Mouse (Mus musculus) CH12.LX (cell line): Measurements from ENCODE around the gene Rel. TPM values are rescaled to one million over a fixed set of nuclear protein-coding genes. Genes with fewer than 3 reads are reported as not detected.

ENCODE experiments used
- DNase-seq: peaks from one replicate; pipeline ENCODE4 v3.0.0-alpha.2; 2013; ENCODE audit errors: extremely low read depth
- H3K27ac ChIP-seq: 2 replicates; pipeline ENCODE4 v1.5.1; 2012; ENCODE audit warnings: low read depth, mild to moderate bottlenecking, control low read depth, moderate library complexity; ENCODE audit not compliant: insufficient read depth
- H3K27me3 ChIP-seq: replicated peaks from 2 replicates; pipeline ENCODE3; 2012; ENCODE audit warnings: inconsistent platforms
- H3K36me3 ChIP-seq, 2 experiments: replicated peaks in 1 of 2; 2 replicates each; pipeline versions ENCODE3 to v1.6.1; 2012; ENCODE audit warnings: inconsistent platforms in 1 of 2, low read length in 1 of 2, mild to moderate bottlenecking in 1 of 2, mixed read lengths in 1 of 2, moderate library complexity in 1 of 2; ENCODE audit not compliant: control insufficient read depth in 1 of 2, insufficient read depth in 1 of 2
- H3K4me1 ChIP-seq, 2 experiments: 2 replicates each; pipeline ENCODE4 v1.6.1; 2012; ENCODE audit warnings: inconsistent platforms in 1 of 2, moderate library complexity in 1 of 2; ENCODE audit not compliant: insufficient read depth in 2 of 2, control insufficient read depth in 1 of 2
- H3K4me2 ChIP-seq: 2 replicates; pipeline ENCODE4 v1.6.1; 2012; ENCODE audit warnings: low read depth, mild to moderate bottlenecking, control low read depth; ENCODE audit not compliant: poor library complexity, insufficient read depth, severe bottlenecking
- H3K4me3 ChIP-seq, 3 experiments: fragments of 150-350 bp in 1 of 3; sonication (generic) in 1 of 3; replicated peaks in 1 of 3; 2 replicates each; pipeline versions ENCODE3 to v1.5.1; 2011 to 2012; ENCODE audit warnings: low read depth in 2 of 3, low read length in 2 of 3, mild to moderate bottlenecking in 2 of 3, moderate library complexity in 2 of 3, control low read depth in 1 of 3, improper control_type of control experiment in 1 of 3, inconsistent platforms in 1 of 3, mixed read lengths in 1 of 3; ENCODE audit not compliant: poor library complexity in 1 of 3
- H3K79me2 ChIP-seq: replicated peaks from 2 replicates; pipeline ENCODE4 v1.6.1; 2012; ENCODE audit warnings: mild to moderate bottlenecking, moderate library complexity; ENCODE audit not compliant: control insufficient read depth, poor library complexity, insufficient read depth, severe bottlenecking; ENCODE audit errors: extremely low read depth
- H3K9ac ChIP-seq: 2 replicates; pipeline ENCODE4 v1.6.1; 2012; ENCODE audit warnings: low read depth, mild to moderate bottlenecking, control low read depth, moderate library complexity; ENCODE audit not compliant: insufficient read depth
- H3K9me3 ChIP-seq: replicated peaks from 2 replicates; pipeline ENCODE3; 2012; ENCODE audit warnings: low read length, inconsistent platforms, mixed read lengths
- CHD1 ChIP-seq: IDR thresholded peaks from 2 replicates; pipeline ENCODE4 v1.6.1; 2012; ENCODE audit warnings: low read depth, low read length, improper control_type of control experiment, inconsistent platforms
- CHD2 ChIP-seq: IDR thresholded peaks from 2 replicates; pipeline ENCODE4 v1.6.1; 2011; ENCODE audit warnings: low read length, improper control_type of control experiment
- ELF1 ChIP-seq: IDR thresholded peaks from 2 replicates; pipeline ENCODE4 v1.6.1; 2014; ENCODE audit warnings: low read depth, mild to moderate bottlenecking, inconsistent platforms, low read length, improper control_type of control experiment
- GABPA ChIP-seq: IDR thresholded peaks from 2 replicates; pipeline ENCODE4 v1.6.1; 2012; ENCODE audit warnings: low read depth, low read length, improper control_type of control experiment, inconsistent platforms; ENCODE audit not compliant: insufficient replicate concordance
- HCFC1 ChIP-seq: IDR thresholded peaks from 2 replicates; pipeline ENCODE4 v1.6.1; 2012; ENCODE audit warnings: low read depth, mild to moderate bottlenecking, inconsistent platforms, low read length, improper control_type of control experiment
- JUN ChIP-seq: IDR thresholded peaks from 2 replicates; pipeline ENCODE4 v1.6.1; 2011; ENCODE audit warnings: low read depth, mild to moderate bottlenecking, low read length, improper control_type of control experiment, moderate library complexity; ENCODE audit not compliant: insufficient read depth
- JUND ChIP-seq: conservative IDR thresholded peaks from 2 replicates; pipeline ENCODE4 v1.6.1; 2011; ENCODE audit warnings: low read depth, low read length, improper control_type of control experiment
- MAFK ChIP-seq: IDR thresholded peaks from 2 replicates; pipeline ENCODE4 v1.6.1; 2011; ENCODE audit warnings: low read length, improper control_type of control experiment; ENCODE audit not compliant: insufficient replicate concordance
- MAX ChIP-seq: IDR thresholded peaks from 2 replicates; pipeline ENCODE4 v1.6.1; 2011; ENCODE audit warnings: low read length, improper control_type of control experiment
- MEF2A ChIP-seq: IDR thresholded peaks from 2 replicates; pipeline ENCODE4 v1.6.1; 2014; ENCODE audit warnings: low read depth, mild to moderate bottlenecking, inconsistent platforms, low read length, improper control_type of control experiment, borderline replicate concordance
- MXI1 ChIP-seq: IDR thresholded peaks from 2 replicates; pipeline ENCODE4 v1.6.1; 2011; ENCODE audit warnings: mild to moderate bottlenecking, low read depth, low read length, improper control_type of control experiment
- MYC ChIP-seq: IDR thresholded peaks from 2 replicates; pipeline ENCODE4 v1.6.1; 2011; ENCODE audit warnings: low read depth, mild to moderate bottlenecking, improper control_type of control experiment, low read length
- NRF1 ChIP-seq: IDR thresholded peaks from 2 replicates; pipeline ENCODE4 v1.6.1; 2014; ENCODE audit warnings: low read depth, mild to moderate bottlenecking, inconsistent platforms, low read length, improper control_type of control experiment, moderate library complexity
- POLR2A ChIP-seq: IDR thresholded peaks from 2 replicates; pipeline ENCODE4 v1.6.1; 2011; ENCODE audit warnings: low read depth, mild to moderate bottlenecking, improper control_type of control experiment, low read length
- POLR2AphosphoS2 ChIP-seq: IDR thresholded peaks from 2 replicates; pipeline ENCODE4 v1.6.1; 2011; ENCODE audit warnings: low read depth, low read length, improper control_type of control experiment
- SMC3 ChIP-seq: IDR thresholded peaks from 2 replicates; pipeline ENCODE4 v1.6.1; 2011; ENCODE audit warnings: low read depth, low read length, improper control_type of control experiment
- TCF12 ChIP-seq: IDR thresholded peaks from 2 replicates; pipeline ENCODE4 v1.6.1; 2014; ENCODE audit warnings: low read depth, mild to moderate bottlenecking, inconsistent platforms, low read length, improper control_type of control experiment
- USF2 ChIP-seq: conservative IDR thresholded peaks from 2 replicates; pipeline ENCODE4 v1.6.1; 2011; ENCODE audit warnings: low read depth, low read length, improper control_type of control experiment
- ZMIZ1 ChIP-seq: IDR thresholded peaks from 2 replicates; pipeline ENCODE4 v1.6.1; 2012; ENCODE audit warnings: low read depth, mild to moderate bottlenecking, inconsistent platforms, low read length, improper control_type of control experiment
- ZNF384 ChIP-seq: IDR thresholded peaks from 2 replicates; pipeline ENCODE4 v1.6.1; 2012; ENCODE audit warnings: low read depth, low read length, improper control_type of control experiment, inconsistent platforms
- dilution Hi-C: fragments of 300-500 bp; cut with MboI; formaldehyde crosslinking; loops from 2 replicates; pipeline ENCODE4 v1.14.3; 2020; ENCODE audit warnings: low sequenced_read_pairs; ENCODE audit not compliant: extremely low pct_unique_long_range_greater_than_20kb, extremely low pct_ligation_motif_present
- in situ Hi-C: fragments of 300-500 bp; cut with MboI; formaldehyde crosslinking; loops from 3 replicates; pipeline ENCODE4 v1.14.3; 2019; ENCODE audit warnings: low sequenced_read_pairs, low pct_ligation_motif_present, low pct_unique_long_range_greater_than_20kb, mixed read lengths
- polyA plus RNA-seq: library from polyadenylated mRNA; unstranded; fragments of >175 nt; gene quantifications from 2 replicates; pipeline ENCODE4 v1.2.1, GENCODE M21; 2012; ENCODE audit warnings: low read depth; ENCODE audit not compliant: insufficient read length
- total RNA-seq, 2 experiments: library from RNA; depleted of rRNA; stranded (reverse); fragments of 300-350 nt in 1 of 2; fragments of >200 nt in 1 of 2; gene quantifications; 2 replicates each; pipeline ENCODE4 v1.2.3; 2012 to 2014

Rel gene
- total and polyA plus RNA-seq, 3 experiments, result 26.2 to 38.1 (median 28.4) TPM

GRCm38 (mm10) chr11:23734749-23735286 is 36.0 kb downstream of the Rel start (continued):
- TF ChIP-seq TCF12, result no peak
- no peak for TF ChIP-seq MAX
- TF ChIP-seq ELF1, result 0 out of 2 replicates have a peak, but pooled peaks have one; percentile 21
- no peak for TF ChIP-seq GABPA
- TF ChIP-seq HCFC1, result no peak
- TF ChIP-seq JUN, result no peak
- TF ChIP-seq, all 38 proteins: peak for 6

DNA sequence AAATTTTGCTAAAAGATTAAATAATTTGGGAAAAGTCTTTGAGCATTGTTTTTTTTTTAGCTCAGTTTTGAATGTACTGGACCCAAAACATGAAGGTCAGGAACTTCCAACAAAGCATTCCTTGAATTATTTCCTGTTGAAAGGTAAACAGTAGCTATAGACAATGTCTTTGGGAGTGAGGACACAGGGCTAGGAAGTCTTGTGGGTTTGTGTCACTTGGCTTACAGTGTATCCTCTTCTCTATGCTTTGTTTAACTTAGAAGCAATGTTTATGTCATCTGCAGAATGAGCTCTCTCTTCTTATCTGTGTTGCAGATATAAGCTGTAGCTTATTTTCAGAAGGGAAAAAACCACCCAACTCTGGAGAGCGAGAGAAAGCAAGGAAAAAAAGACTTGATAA is 37.9 kb downstream of the Rel start:
- no peak overlapping the region for H3K27ac ChIP-seq
- H3K9ac ChIP-seq, result no peak overlapping the region
- no peaks in the 10 kb centered on the region for H3K27me3 ChIP-seq
- no peak for DNase-seq
- TF ChIP-seq HCFC1 (no peak), ELF1 (no peak), CHD2 (no peak)
- dilution Hi-C loops, result no loop called here
- H3K4me1 ChIP-seq, result peaks cover 4 to 19% of the 10 kb centered on the region in 2 experiments; a peak in 2 of 4 replicates
- peaks cover 39 to 91% of the 10 kb centered on the region in 2 experiments for H3K36me3 ChIP-seq
- H3K4me2 ChIP-seq, result no peak overlapping the region
- H3K9me3 ChIP-seq, result no peaks in the 10 kb centered on the region
- peaks cover 3% of the 10 kb centered on the region; the same call in 1 of the 2 replicates for H3K79me2 ChIP-seq
- in situ Hi-C loops, result no loop called here
- no peak overlapping the region for H3K4me3 ChIP-seq

DNA sequence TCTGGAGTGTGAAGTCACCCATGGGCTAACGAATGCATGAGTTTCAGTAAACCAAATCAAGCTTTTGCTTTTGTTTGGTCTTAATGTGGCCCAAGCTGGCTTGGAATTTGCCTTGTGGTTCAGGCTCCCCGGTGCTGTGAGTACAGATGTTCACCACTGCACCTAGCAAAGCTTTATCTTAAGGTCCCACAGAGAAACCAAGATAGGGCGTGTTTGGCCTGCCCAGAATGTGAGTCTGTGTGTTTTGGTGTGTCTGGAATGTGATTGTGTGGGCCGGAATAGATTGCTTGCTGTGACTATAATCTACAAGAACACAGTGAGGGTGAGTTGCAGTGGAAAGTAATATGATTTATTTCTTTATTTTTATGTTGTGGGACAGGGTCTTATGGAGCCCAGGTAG is 40.6 kb downstream of the Rel start:
- Histone ChIP-seq H3K27ac (no peak overlapping the region), H3K79me2 (no peaks in the 10 kb centered on the region), H3K4me1 (peaks cover 4 to 17% of the 10 kb centered on the region in 2 experiments; a peak in 2 of 4 replicates)
- DNase-seq, result no peak
- in situ Hi-C loops, result no loop called here
- dilution Hi-C loops, result no loop called here
- TF ChIP-seq HCFC1 (no peak), MEF2A (no peak), USF2 (no peak), MYC (no peak), JUND (no peak), POLR2A (no peak), MAX (no peak), NRF1 (no peak), MXI1 (no peak), MAFK (no peak), CHD1 (no peak), CHD2 (no peak), POLR2AphosphoS2 (no peak), ZNF384 (no peak), ELF1 (no peak), SMC3 (no peak), ZMIZ1 (no peak)
- TF ChIP-seq, all 38 proteins: peak for 0
- H3K9ac ChIP-seq, result no peak overlapping the region
- H3K36me3 ChIP-seq, result peaks cover 47 to 94% of the 10 kb centered on the region in 2 experiments
- no peaks in the 10 kb centered on the region for H3K9me3 ChIP-seq
- H3K27me3 ChIP-seq, result no peaks in the 10 kb centered on the region
- no peak overlapping the region for H3K4me2 ChIP-seq
- no peak overlapping the region for H3K4me3 ChIP-seq
